Mouse (Mus musculus) CD4-positive helper T cell, adult 2 months (primary cell): ENCODE measurements around the gene Dll3.

ENCODE experiments used
- DNase-seq: peaks from one replicate; pipeline ENCODE4 v3.0.0-alpha.2; 2012; ENCODE audit warnings: low read depth, missing footprints, low spot score

The Dll3 gene

DNA sequence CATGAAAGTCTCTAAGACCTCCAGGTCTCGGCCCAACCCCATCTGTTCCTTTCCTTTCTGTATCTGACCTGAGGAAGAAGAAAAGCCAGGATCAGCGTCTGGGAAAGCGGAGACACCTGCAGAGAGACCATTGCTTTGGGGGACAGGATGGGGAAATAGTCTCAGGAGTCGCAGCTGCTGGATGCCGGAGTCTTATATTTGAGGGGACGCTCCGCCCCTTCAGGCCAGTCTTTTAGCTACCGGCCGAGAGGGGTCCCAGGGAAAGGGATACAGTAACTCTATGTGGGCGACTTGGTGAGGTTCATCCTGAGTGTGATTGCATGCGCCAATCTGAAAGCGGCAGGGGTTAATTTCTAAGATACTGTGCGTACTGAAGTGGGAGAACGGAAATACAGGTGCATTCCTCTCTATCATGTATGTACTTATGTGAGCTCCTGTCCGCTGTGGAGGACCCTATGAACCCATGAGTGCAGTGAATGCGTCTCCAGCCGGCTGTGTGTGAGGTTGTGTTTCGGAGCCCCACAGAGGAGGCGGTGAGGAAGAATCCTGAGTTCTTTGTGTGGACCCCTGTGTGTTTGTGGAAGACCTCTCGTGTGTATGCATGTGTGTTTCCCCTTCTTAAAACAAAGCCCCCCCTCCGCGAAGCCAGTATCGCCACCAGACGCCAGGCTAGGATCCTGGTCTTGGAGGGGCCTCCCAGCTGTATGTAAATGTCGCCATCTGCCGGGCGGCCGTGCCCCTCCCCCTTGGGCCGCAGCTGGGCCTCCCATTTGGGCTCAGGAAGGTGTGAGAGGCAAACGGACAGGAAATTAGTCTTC, at the start of gene Dll3:
Dll3 (minus strand) TSS at position 623 of the 818 bp plus-strand sequence.
- DNase-seq, result peak; percentile 31

DNA sequence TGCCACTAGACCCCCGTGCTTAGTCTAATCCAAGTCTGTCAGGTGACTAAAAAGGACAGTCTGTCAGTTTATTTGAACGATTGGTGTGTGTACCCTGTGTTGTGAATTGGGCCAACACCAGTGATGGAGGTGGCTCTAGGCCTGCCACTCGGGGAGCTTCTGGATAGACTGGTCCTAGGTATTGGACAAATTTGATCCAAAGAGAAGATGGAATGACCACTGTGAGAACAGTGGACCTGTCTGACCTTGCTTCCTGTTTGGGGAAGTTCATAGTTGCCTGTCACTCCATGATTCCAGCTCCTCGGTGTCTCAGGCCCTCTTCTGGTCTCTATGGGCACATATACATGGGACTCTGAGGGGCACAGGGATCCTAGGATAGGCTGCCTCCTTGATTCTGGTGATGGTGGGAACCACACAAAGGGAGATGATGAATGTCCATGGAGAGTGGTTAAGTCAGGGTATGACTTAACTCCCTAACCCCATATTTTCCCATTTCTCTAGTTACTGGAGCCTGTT, 49.7 kb upstream of the Dll3 start:
- no peak for DNase-seq

DNA sequence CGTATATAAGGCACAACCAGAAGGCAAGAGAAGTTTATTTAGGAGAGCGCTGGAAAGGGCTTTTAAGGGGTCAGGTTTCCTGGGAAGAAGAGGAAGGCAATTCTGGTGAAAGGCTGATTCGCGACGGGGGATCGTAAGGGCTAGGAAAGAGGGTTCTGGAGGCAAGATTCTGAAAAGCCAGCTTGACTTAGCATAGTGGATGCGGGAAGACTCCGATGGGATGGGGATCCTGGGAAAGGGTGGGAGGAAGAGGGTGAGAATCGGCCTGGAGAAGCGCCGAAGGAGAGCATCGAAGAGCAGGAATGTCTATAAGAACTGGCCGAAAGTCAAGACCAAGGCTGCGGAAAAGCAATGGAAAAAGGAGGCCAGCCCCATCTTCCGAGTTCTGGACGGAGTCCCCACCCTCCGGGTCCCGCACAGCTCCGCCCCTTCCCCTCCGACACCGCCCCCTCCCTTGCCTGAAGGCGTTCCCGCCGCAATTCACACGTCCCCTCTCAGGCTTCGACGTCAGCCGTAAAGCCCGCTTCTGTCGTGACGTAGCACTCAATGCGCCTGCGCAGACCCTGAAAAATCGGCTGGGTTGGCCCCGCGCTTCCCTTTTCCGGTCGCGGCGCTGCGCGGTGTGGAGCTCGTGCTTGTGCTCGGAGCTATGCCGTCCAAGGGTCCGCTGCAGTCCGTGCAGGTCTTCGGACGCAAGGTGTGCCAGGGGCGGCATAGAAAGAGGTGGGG, 48.3 kb upstream of the Dll3 start, which contains the start of gene Rps16:
Rps16 (plus strand) TSS at position 498 of the 729 bp plus-strand sequence.
- peak; percentile 97 for DNase-seq

DNA sequence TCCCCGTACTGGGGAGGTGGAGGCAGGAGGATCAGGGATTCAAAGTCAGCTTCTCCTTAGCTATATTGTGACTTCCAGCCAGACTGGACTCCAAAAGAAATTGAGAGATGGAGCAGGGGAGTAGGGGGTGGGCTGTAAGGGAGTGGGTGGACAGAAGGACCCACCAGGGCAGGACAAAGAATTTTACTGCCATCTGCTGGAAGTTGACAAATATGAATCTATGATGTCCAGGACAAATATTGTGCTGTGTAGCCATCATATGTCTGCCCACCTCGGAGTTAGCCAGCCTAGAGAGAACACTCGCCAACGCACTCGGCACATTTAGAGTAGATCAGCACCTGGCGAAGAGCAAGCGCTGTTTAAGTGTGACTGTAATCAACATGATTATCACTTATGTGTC, 46.6 kb upstream of the Dll3 start:
- DNase-seq, result no peak

DNA sequence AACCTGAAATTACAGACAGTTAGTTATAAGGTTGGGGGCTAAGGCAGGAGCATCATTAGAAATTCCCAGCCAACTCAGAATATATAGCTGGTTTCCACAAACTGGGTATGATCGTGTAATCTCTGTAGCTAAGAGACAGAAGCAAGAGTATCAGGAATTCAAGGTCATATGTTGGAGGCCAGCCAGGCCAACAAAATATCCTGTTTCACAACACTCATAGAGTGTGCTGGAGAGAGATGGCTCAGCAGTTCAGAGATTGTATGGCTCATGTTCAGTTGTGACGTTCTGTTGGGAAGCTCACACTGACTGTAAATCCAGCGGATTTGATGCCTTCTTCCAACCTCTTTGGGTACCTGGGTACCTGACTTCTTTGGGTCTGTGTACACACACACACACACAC, 45.7 kb upstream of the Dll3 start:
- no peak for DNase-seq

DNA sequence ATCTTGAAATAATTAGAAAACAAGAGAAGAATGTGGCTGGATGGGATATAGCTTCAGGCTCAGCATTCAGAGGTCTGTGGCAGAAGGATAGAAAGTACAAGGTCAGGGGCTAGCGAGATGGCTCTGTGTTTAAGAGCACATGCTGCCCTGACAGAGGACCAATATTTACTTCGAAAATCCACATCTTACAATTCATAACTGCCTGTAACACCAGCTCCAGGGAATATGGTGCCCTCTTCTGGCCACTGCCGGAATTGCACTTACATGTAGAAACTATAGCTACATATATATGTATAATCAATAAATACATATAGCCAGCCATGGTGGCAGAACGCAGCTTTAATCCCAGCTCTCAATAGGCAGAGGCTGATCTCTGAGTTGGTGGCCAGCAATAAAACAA, 42.6 kb upstream of the Dll3 start:
- DNase-seq, result peak; percentile 83

DNA sequence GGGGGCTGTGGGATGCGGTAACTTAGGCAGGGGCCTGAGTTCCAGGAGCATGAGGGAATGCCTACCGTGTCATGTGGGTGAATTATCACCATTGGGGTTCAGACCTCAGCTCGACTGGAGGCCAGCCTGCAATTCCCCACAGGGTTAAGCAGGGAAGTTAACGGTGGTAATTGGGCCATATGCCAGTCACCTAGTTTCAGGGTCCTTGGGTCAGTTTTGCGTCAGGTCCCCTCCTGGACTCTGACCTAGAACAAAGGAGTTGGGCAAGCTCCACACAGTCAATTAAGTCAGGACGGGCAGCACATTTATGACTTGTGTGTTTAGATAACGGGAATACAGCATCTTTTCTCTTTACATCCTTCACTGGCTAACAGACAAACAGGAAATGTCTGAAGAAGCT, 39.3 kb upstream of the Dll3 start:
- no peak for DNase-seq

DNA sequence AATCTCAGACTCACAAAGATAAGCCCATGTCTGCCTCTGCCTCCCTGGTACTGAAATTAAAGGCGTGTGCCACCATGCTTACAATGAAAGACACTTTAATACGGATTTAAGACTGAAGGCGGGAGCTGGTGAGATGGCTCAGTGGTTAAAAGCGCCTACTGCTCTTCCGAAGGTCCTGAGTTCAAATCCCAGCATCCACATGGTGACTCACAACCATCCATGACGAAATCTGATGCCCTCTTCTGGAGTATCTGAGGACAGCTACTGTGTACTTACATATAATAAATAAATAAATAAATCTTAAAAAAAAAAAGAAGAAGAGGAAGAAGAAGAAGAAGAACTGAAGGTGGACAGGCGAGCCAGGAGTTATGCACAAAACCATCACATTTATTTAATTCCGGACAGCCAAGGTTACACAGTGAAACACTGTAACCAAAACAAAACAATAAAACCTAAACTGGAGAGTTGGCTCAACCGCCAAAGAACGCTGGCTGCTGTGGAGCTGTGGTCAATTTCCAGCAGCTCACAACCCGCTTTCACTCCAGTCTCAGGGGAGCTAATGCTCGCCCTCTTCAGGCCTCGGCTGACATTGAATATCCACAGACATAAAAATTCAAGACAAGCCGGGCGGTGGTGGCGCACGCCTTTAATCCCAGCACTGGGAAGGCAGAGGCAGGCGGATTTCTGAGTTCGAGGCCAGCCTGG, 37.3 kb upstream of the Dll3 start:
- DNase-seq, result peak; percentile 79

DNA sequence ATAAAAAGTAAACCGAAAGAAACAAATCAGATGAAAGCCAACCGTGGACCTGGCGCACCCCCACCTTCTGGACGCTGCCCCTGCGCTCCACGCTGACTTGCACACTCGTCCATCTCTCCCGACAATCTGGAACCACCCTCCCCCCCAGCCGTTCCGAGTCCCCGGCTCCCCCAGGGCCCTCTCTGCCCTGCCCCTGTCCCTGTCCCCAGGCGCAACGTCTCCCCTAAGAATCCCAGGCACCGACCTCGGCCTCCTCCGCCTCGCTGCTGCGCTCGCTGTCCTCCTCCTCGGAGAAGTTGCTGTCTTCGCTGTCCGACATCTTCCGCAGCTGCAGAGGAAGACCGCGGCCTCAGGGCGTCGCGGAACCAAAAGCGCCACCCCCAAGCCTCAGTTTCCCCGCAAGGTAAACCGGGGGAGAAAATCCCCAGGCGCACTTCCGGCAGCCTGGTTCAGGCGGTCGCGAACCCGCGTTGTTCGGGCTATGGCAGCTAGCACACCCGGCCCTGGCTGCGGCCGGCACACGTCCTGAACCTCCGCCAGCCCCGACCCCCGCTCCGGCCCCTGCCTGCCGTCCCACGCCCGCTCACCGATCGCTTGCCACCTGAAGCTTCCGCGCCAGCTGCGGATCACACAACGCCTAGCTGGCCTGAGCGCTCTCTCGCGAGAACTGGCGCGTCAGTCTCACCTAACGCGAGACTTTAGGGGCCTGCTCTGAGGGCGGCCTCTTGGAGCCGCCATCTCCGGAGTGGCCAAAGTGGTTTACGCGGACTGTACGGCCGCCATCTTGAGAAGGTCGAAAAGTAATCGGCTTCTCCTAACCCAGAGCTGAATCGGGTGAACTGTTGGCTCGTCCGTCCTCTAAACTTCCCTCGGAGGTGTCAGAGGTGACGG, 36.3 kb upstream of the Dll3 start, which contains the start of gene Supt5:
Supt5 (minus strand) TSS at position 639 of the 891 bp plus-strand sequence.
- peak; percentile 99 for DNase-seq

DNA sequence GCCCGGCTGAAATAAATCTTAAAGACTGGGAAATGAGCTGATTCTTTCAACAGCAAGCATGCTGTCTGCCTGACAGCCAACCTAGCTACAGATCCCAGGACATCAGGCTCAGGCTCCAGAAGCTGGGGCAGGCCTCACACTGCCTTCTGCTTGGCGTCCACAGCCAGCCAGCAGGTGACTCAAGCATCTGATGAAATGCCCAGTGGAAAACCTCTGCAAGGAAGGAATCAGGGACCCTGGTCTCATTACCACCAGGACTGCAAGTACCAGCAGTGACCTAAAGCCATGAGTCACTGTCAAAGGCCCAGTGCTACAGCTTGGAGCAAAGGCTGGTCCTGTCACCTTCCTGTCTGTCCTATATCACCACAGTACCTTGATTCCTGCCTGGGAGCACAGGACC, 33.4 kb upstream of the Dll3 start:
- no peak for DNase-seq

DNA sequence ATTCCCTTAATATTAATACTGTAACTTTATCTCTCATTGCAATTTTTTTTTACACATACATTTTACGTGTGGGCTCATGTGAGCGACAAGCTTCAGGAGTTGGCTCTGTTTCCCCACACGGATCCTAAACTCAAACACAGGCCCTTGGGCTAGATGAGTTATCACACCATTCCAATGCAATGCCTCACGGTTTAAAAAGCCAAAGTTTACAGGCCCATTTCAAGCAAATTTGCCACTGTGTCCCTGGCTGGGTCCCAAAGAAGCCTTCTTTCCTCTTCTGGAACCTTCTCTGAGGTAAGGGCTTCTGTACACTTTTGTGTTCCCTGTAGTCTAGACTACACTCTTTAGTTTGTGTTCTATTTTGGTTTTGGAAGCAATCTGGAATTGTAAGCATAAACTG, 32.5 kb upstream of the Dll3 start:
- DNase-seq, result no peak

DNA sequence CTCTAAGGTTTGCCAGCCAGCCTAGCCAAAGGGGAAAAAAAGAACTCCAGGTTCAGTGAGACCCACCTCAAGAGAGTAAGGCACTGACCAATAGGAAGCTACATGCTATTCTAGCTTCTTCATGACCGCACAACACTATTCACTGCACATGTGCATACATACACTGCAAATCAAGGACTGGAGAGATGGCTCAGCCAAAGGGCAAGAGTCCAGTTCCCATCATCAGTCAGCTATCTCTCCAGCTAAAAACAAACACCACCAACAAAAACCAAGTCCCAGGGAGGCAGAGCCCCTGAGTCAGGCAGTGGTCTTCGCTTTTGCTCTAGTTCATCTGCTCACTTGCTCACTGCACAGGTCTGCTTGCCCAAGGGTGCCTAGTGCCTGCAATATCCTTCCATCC, 26.2 kb upstream of the Dll3 start:
- DNase-seq, result no peak

DNA sequence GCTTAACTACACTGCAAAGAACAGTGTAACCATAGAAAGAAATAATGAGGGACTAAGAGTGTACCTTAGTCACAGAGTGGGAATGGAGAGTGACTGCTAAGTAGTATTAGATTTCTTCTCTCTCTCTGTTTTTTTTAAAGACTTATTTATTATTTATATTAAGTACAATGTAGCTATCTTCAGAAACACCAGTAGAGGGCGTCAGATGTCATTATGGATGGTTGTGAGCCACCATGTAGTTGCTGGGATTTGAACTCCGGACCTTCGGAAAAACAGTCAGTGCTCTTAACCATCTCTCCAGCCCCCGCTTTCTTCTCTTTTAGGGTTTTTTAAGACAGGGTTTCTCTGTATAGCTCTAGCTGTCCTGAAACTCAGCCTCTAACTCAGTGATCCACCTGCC, 24.4 kb upstream of the Dll3 start:
- peak; percentile 18 for DNase-seq

DNA sequence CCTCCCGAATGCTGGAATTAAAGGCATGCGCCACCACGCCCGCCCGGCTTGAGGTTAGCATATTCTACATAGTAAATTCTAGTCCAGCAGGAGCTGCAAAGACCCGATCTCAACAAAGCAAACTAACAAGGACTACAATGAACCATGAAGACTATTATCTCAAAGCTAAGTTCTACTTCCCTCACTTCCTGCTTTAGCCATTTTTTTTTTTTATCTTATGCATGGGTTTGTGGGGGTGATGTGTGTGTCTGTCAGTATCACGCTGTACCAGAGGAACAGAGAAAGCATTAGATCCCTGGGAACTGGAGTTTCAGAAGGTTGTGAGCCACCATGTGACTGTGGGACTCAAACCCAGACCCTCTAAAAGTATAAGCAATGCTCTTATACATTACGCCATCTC, 23.3 kb upstream of the Dll3 start:
- no peak for DNase-seq

DNA sequence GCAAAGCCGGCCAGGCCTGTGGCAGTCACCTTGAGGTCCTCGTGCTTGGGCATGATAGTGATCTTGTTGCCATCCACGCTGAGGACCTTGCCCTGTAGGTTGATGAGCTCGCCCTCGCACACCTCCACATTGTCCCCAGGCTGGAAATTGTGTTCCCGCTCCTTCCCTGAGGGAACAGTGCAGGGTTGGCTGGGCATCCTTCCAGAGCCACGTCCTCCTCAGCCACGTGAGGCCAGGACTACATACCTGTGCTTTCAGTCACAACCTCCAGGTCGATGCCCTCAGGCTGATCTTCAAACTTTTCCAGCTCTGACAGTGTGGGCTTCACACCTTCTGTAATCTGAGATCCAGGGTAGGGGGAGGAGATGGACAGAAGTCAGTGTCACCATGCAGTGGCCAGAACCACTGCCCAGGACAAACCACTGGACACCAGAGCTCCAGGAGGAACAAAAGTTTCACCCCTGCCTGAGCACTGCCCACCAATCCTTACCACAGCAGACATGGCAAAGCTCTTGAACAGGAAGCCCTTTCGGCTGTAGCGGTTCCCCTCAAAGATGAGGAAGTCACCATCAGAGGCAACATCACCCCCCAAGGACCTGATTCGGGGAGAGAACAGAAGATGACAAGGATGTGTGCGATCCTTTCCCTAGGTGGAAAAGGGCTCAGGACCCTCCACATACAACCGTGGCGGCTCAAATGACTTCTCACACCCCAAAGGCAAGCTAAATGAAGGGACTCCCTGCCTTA, 20.1 kb upstream of the Dll3 start:
- DNase-seq, result no peak

DNA sequence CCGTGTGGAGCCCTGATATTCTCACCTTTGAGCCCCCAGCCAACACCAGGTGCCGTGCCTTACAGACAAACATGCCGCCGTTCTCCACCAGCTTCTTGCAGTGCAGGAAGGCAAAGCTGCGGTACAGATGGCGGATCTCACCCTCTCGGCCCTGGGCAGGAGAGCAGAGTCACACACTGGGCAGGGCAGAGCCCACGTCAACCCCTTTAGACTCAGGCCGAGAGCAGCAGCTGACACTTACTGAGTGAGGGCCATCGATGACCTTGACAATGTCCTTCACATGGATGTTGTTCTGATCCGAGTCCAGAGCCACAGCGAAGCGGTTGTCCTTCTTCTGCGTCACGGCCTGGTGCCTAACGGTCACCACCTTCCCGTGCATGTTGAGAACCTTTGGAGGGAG, 16.7 kb upstream of the Dll3 start:
- DNase-seq, result no peak

DNA sequence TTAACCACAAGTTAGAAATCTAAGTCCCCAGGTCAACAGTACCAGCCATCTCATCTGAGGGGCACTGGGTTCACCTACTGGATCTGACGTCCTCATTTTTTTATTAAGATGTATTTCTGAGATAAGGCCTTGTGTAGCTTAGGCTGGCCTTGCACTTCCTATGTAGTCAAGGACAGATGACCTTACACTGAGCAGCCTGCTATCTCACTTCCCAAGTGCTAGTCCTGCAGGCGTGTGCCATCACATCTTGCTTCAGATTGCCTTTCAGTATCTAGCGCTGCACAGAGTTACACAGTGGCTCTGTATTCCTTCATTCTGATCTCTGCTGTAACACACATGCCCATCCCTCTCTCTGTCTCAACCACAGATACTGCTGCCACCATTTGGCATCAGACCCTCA, 16.0 kb upstream of the Dll3 start:
- DNase-seq, result no peak

DNA sequence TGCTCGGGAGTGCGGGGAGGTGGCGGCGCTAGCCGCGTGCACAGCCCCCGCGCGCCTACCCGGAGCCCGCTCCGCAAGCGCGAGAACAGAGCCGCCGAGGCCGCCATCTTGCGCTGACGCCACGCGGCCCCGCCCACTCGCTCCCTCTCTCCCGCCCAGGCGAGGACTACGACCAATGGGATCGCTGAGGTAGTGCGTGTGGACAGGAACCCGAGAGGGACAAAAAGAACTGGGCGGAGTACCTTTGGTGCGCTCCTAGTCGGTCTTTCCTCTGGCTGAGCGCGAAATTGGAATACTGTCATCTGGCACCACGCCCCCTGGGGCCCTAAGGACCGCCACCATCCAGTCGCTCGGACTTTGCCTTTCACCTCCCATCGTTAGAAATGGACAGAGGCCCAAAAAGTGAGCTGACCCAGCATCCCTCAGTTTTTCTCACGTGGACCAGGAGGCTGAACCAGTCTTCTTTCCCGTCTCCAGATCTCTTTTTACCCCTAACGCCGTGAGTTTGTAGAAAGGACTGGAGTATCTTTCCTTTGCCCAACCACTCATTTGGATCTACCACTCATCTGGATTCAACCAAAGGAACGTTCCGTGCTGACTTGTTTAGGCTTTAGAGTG, 10.0 kb upstream of the Dll3 start, which contains the start of gene Timm50:
Timm50 (minus strand) TSS at position 147 of the 618 bp plus-strand sequence.
- peak; percentile 96 for DNase-seq

DNA sequence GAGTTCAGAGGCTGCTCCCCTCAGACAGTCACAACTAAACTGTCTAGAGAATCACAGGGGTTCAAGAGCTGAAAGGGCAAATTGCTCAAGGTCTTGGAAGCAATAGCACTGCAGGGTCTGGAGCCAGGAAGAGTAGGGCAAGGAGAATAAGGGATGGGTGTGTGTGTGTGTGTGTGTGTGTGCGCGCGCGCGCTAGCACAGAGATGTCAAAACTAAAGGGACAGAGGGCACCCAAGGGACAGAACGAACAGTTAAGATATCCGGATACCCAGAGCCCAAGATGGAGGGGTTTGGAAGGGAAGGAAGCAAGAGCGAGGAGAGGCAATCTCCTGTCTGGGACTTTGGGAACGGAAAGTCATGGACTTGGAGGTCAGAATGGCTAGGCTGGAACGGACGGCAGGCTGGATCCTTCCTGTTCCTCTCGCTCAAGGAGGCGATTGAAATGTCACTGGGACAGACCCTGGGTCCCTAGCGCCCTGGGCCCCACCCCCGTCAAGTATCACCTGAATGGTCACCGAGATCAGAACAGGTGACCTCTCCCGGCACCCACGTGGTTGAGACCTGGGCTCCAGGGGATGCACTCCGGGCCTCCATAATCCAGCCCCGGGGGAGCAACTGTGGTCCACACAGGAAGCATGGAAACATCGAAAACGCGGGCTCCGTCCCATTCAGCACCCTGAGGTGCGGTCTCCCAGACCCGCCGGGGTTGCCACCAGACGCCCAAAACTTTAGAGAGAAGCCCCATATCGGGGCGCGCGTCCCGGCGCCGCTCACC, 9.3 kb upstream of the Dll3 start:
- DNase-seq, result peak; percentile 18
